Mouse (Mus musculus) CD4-positive naive resting alpha-beta T cell, adult 76 days (primary cell): ENCODE data around the gene G530012D18Rik. TPM values are rescaled to one million over a fixed set of nuclear protein-coding genes. Genes with fewer than 3 reads are reported as not detected.

Experiments used
- total RNA-seq: library from RNA; stranded (reverse); gene quantifications from one replicate; pipeline ENCODE4 v1.2.4, GENCODE M21; 2023

The G530012D18Rik gene
- not detected for total RNA-seq

DNA sequence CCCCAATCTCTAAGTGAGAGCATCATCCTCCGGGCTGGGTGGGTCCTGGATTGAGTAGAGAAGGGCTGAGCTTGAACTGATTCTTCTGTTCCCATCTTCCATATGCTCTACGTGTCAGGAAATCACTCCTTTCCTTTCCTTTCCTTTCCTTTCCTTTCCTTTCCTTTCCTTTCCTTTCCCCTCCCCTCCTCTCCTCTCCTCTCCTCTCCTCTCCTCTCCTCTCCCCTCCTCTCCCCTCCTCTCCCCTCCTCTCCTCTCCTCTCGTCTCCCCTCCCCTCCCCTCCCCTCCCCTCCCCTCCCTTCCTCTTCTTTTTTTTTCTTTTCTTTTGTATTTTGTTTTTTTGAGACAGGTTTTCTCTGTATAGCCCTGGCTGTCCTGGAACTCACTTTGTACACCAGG, at the start of gene G530012D18Rik:
TSS of gene G530012D18Rik (plus strand) at position 301 of the 400 bp plus-strand sequence.

DNA sequence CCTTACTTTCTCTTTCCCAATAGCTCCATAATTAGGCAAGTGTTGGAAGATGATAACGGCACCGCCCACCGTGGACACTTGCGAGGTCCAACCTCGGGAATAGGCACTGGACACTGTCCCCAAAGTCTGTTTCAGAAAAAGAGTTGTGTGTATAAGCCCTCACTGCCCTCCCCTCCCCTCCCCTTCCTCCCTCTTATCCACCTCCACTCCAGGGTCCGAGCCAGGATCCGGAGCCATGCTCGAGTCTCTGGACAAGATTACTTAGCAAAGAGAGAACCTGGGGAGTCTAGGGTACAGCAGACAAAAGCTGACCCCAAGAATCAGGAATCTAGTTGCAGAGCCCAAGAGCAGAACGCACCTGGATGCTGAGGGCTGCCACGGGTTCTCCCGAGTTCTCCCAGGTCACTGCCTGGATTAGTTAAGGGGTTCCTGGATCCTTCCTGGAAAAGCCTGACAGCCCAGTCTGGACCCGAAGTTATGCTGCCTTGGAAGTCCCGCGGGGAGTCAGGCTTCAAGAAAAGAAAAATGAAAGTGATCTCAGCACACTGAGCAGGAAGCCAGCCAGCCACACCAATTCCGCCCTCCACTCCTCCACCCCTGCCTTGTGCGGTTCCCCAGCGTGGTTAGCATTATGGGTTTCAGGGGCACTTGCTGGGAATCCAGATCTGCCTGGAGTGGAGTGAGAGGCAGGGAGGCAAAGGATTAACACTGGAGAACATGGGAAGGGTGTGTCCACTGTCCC, 23.0 kb downstream of the G530012D18Rik start, which contains the start of gene Sp110:
TSS of gene Sp110 (minus strand) at position 547 of the 742 bp plus-strand sequence.

DNA sequence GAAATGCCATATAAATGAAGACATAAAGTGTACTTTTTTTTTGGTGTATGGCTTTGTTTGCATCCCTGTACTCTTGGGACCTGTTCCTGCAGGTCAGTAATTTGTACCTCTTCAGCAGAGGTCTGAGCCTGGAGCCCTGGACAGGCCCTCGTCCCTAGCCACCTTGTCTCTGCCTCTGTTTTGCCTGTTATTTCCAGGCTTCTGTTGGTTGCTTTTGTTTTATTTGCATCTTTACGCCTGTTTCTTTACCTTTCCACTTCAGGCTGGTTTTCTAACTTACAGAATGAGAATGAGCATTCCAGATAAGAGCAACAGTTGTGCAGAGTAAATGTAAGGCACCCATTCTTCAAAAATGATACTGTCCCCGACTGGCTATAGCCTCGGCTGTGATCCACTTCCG, 24.6 kb downstream of the G530012D18Rik start, which contains the start of gene Sp140:
TSS of gene Sp140 (plus strand) at position 301 of the 400 bp plus-strand sequence.

Other genes starting within 250 kb of the G530012D18Rik start
- gene Sp110, start 23.1 kb downstream of the G530012D18Rik start, total RNA-seq: 140 TPM
- 43.6 TPM for gene Sp140, start 24.7 kb downstream of the G530012D18Rik start, total RNA-seq
- gene Sp100, start 74.3 kb downstream of the G530012D18Rik start, total RNA-seq: 543 TPM
- gene A630001G21Rik, start 203.0 kb downstream of the G530012D18Rik start, total RNA-seq: 28.7 TPM
- 132 TPM for gene Cab39, start 217.8 kb downstream of the G530012D18Rik start, total RNA-seq